Mouse (Mus musculus): Measurements from ENCODE around the gene Izumo1r. TPM values are rescaled to one million over a fixed set of nuclear protein-coding genes. Genes with fewer than 3 reads are reported as not detected.

The Izumo1r gene
- polyA plus RNA-seq, 1 experiment: not detected

GRCm38 (mm10) chr9:14918825-14919668 lies 15.3 kb upstream of the Izumo1r start:
- H3K4me1 ChIP-seq (ENCODE audit: control insufficient read depth, insufficient read depth, low read length): no peaks in the 10 kb centered on the region
- WGBS: 75% methylated on average over 5 of the region's 5 CpGs
- no peak for DNase-seq
- no peak overlapping the region for H3K4me3 ChIP-seq (replicated peaks; ENCODE audit: insufficient read depth, low read depth, low read length)
- H3K27ac ChIP-seq (ENCODE audit: insufficient read depth, low read length): no peak overlapping the region
- H3K27me3 ChIP-seq (ENCODE audit: control insufficient read depth, insufficient read depth, low read length): no peaks in the 10 kb centered on the region
- TF ChIP-seq CTCF (IDR thresholded peaks at IDR 0.05; ENCODE audit: borderline replicate concordance, insufficient read depth, low read depth, low read length) (no peak), POLR2A (IDR thresholded peaks at IDR 0.05; ENCODE audit: borderline replicate concordance, insufficient read depth, low read length) (no peak)

GRCm38 (mm10) chr9:14917661-14918060 lies 13.9 kb upstream of the Izumo1r start:
- H3K4me3 ChIP-seq (replicated peaks; ENCODE audit: insufficient read depth, low read depth, low read length): no peak overlapping the region
- no peak for DNase-seq
- H3K27ac ChIP-seq (ENCODE audit: insufficient read depth, low read length): no peak overlapping the region
- H3K4me1 ChIP-seq (ENCODE audit: control insufficient read depth, insufficient read depth, low read length): no peaks in the 10 kb centered on the region
- WGBS: 93% methylated on average over 2 of the region's 2 CpGs
- no peak for TF ChIP-seq CTCF (IDR thresholded peaks at IDR 0.05; ENCODE audit: borderline replicate concordance, insufficient read depth, low read depth, low read length)
- TF ChIP-seq POLR2A (IDR thresholded peaks at IDR 0.05; ENCODE audit: borderline replicate concordance, insufficient read depth, low read length): no peak
- no peaks in the 10 kb centered on the region for H3K27me3 ChIP-seq (ENCODE audit: control insufficient read depth, insufficient read depth, low read length)

- no peaks in the 10 kb centered on the region for H3K27me3 ChIP-seq (ENCODE audit: control insufficient read depth, insufficient read depth, low read length)
- H3K4me3 ChIP-seq (replicated peaks; ENCODE audit: insufficient read depth, low read depth, low read length): no peak overlapping the region
- no peak for DNase-seq
- H3K27ac ChIP-seq (ENCODE audit: insufficient read depth, low read length): no peak overlapping the region
- WGBS: 74% methylated on average over 2 of the region's 2 CpGs
- no peaks in the 10 kb centered on the region for H3K4me1 ChIP-seq (ENCODE audit: control insufficient read depth, insufficient read depth, low read length)
- no peak for TF ChIP-seq CTCF (IDR thresholded peaks at IDR 0.05; ENCODE audit: borderline replicate concordance, insufficient read depth, low read depth, low read length)
- no peak for TF ChIP-seq POLR2A (IDR thresholded peaks at IDR 0.05; ENCODE audit: borderline replicate concordance, insufficient read depth, low read length)
Observed at GRCm38 (mm10) chr9:14912037-14912436, 8.3 kb upstream of the Izumo1r start.

GRCm38 (mm10) chr9:14909981-14910380 lies 6.2 kb upstream of the Izumo1r start:
- no peak overlapping the region for H3K27ac ChIP-seq (ENCODE audit: insufficient read depth, low read length)
- WGBS: 29% methylated on average over 5 of the region's 5 CpGs
- no peaks in the 10 kb centered on the region for H3K4me1 ChIP-seq (ENCODE audit: control insufficient read depth, insufficient read depth, low read length)
- TF ChIP-seq CTCF (IDR thresholded peaks at IDR 0.05; ENCODE audit: borderline replicate concordance, insufficient read depth, low read depth, low read length): no peak
- TF ChIP-seq POLR2A (IDR thresholded peaks at IDR 0.05; ENCODE audit: borderline replicate concordance, insufficient read depth, low read length): no peak
- H3K27me3 ChIP-seq (ENCODE audit: control insufficient read depth, insufficient read depth, low read length): no peaks in the 10 kb centered on the region
- no peak overlapping the region for H3K4me3 ChIP-seq (replicated peaks; ENCODE audit: insufficient read depth, low read depth, low read length)
- DNase-seq: no peak

GRCm38 (mm10) chr9:14907816-14908415 lies 4.2 kb upstream of the Izumo1r start:
- 76% methylated on average over 7 of the region's 7 CpGs for WGBS
- no peak overlapping the region for H3K4me3 ChIP-seq (replicated peaks; ENCODE audit: insufficient read depth, low read depth, low read length)
- TF ChIP-seq POLR2A (IDR thresholded peaks at IDR 0.05; ENCODE audit: borderline replicate concordance, insufficient read depth, low read length): no peak
- TF ChIP-seq CTCF (IDR thresholded peaks at IDR 0.05; ENCODE audit: borderline replicate concordance, insufficient read depth, low read depth, low read length): no peak
- DNase-seq: no peak
- no peaks in the 10 kb centered on the region for H3K27me3 ChIP-seq (ENCODE audit: control insufficient read depth, insufficient read depth, low read length)
- H3K4me1 ChIP-seq (ENCODE audit: control insufficient read depth, insufficient read depth, low read length): no peaks in the 10 kb centered on the region
- no peak overlapping the region for H3K27ac ChIP-seq (ENCODE audit: insufficient read depth, low read length)

GRCm38 (mm10) chr9:14905956-14906355 lies 2.2 kb upstream of the Izumo1r start:
- H3K4me1 ChIP-seq (ENCODE audit: control insufficient read depth, insufficient read depth, low read length): no peaks in the 10 kb centered on the region
- H3K27ac ChIP-seq (ENCODE audit: insufficient read depth, low read length): no peak overlapping the region
- TF ChIP-seq POLR2A (IDR thresholded peaks at IDR 0.05; ENCODE audit: borderline replicate concordance, insufficient read depth, low read length) (no peak), CTCF (IDR thresholded peaks at IDR 0.05; ENCODE audit: borderline replicate concordance, insufficient read depth, low read depth, low read length) (no peak)
- H3K27me3 ChIP-seq (ENCODE audit: control insufficient read depth, insufficient read depth, low read length): no peaks in the 10 kb centered on the region
- DNase-seq: no peak
- 25% methylated on average over 3 of the region's 3 CpGs for WGBS
- H3K4me3 ChIP-seq (replicated peaks; ENCODE audit: insufficient read depth, low read depth, low read length): no peak overlapping the region

- Histone ChIP-seq H3K27me3 (ENCODE audit: control insufficient read depth, insufficient read depth, low read length) (no peaks in the 10 kb centered on the region), H3K4me1 (ENCODE audit: control insufficient read depth, insufficient read depth, low read length) (no peaks in the 10 kb centered on the region), H3K4me3 (replicated peaks; ENCODE audit: insufficient read depth, low read depth, low read length) (no peak overlapping the region), H3K27ac (ENCODE audit: insufficient read depth, low read length) (no peak overlapping the region)
- no peak for TF ChIP-seq CTCF (IDR thresholded peaks at IDR 0.05; ENCODE audit: borderline replicate concordance, insufficient read depth, low read depth, low read length)
- TF ChIP-seq POLR2A (IDR thresholded peaks at IDR 0.05; ENCODE audit: borderline replicate concordance, insufficient read depth, low read length): no peak
- 40% methylated on average over 9 of the region's 9 CpGs for WGBS
- no peak for DNase-seq
Observed at GRCm38 (mm10) chr9:14904741-14905475, 1.2 kb upstream of the Izumo1r start.
